Mouse (Mus musculus) heart, embryonic 11.5 days (tissue): Measurements from ENCODE around the gene Gm42742. TPM values are rescaled to one million over a fixed set of nuclear protein-coding genes. Genes with fewer than 3 reads are reported as not detected.

Experiments
- ATAC-seq: fragments of 200-750 bp; cut with Nextera tagmentation; replicated peaks from 2 replicates; pipeline ENCODE4 v1.8.0; 2017; ENCODE audit warnings: moderate library complexity; ENCODE audit not compliant: insufficient number of reproducible peaks, low FRiP score, low TSS enrichment
- H3K27ac ChIP-seq: fragments of 300-500 bp; sonication (generic); 2 replicates; pipeline ENCODE4 v1.5.1; 2014; ENCODE audit warnings: mild to moderate bottlenecking, low read depth, low read length
- H3K27me3 ChIP-seq: fragments of 300-500 bp; sonication (generic); 2 replicates; pipeline ENCODE4 v1.6.1; 2014; ENCODE audit warnings: mild to moderate bottlenecking, low read length, mixed read lengths; ENCODE audit not compliant: control insufficient read depth, insufficient read depth
- H3K36me3 ChIP-seq: fragments of 300-500 bp; sonication (generic); 2 replicates; pipeline ENCODE4 v1.6.1; 2014; ENCODE audit warnings: mild to moderate bottlenecking, low read length, moderate library complexity, mixed read lengths; ENCODE audit not compliant: control insufficient read depth, insufficient read depth
- H3K4me1 ChIP-seq: fragments of 300-500 bp; sonication (generic); 2 replicates; pipeline ENCODE4 v1.6.1; 2014; ENCODE audit warnings: low read length; ENCODE audit not compliant: control insufficient read depth, insufficient read depth
- H3K4me2 ChIP-seq: fragments of 300-500 bp; sonication (generic); 2 replicates; pipeline ENCODE4 v1.6.1; 2014; ENCODE audit warnings: mild to moderate bottlenecking, moderate library complexity
- H3K4me3 ChIP-seq: fragments of 300-500 bp; sonication (generic); 2 replicates; pipeline ENCODE4 v1.5.1; 2014; ENCODE audit warnings: low read depth, low read length
- H3K9ac ChIP-seq: fragments of 300-500 bp; sonication (generic); 2 replicates; pipeline ENCODE4 v1.6.1; 2014; ENCODE audit warnings: mild to moderate bottlenecking, low read depth, low read length, moderate library complexity
- H3K9me3 ChIP-seq: fragments of 300-500 bp; sonication (generic); replicated peaks from 2 replicates; pipeline ENCODE4 v1.6.1; 2016; ENCODE audit warnings: low read length; ENCODE audit not compliant: control insufficient read depth
- WGBS: fragments of 180-500 bp; shearing (Covaris S2); extraction: QIAGEN DNeasy Blood & Tissue Kit; methylation state at CpG from one replicate; pipeline ENCODE4 v1.1.7; 2014; ENCODE audit not compliant: insufficient replicate concordance; 5-methylcytosine and 5-hydroxymethylcytosine counted together
- polyA plus RNA-seq: library from polyadenylated mRNA; unstranded; fragments of >200 nt; fragmentation: Nextera tagmentation; extraction: Ambion mirVana; gene quantifications from 2 replicates; pipeline ENCODE4 v1.2.1, GENCODE M21; 2014

The Gm42742 gene
- polyA plus RNA-seq, 1 experiment from 2014 or later: 36.6 TPM

- peak within 1 kb of the TSS; percentile 99 for H3K27ac ChIP-seq
- H3K27me3 ChIP-seq: no peaks in the 10 kb centered on the region
- under 1% methylated on average over 40 of the region's 63 CpGs for WGBS
- peak within 1 kb of the TSS; percentile 96 for H3K4me2 ChIP-seq
- H3K4me1 ChIP-seq: peaks cover 35% of the 10 kb centered on the region
- peak within 1 kb of the TSS; percentile 97 for H3K9ac ChIP-seq
- H3K9me3 ChIP-seq: no peaks in the 10 kb centered on the region
- ATAC-seq: peak; percentile 87
- H3K4me3 ChIP-seq: peak within 1 kb of the TSS; percentile 96
- H3K36me3 ChIP-seq: peaks cover 31% of the 10 kb centered on the region
These were observed 6.3 kb upstream of the Gm42742 start, which contains the start of gene Maz for GRCm38 (mm10) chr7:127026984-127027726. Maz (minus strand) TSS chr7:127027037.

- peak; percentile 18; the same call in 1 of the 2 replicates for ATAC-seq
- 0% methylated on average over 1 of the region's 48 CpGs for WGBS
- Histone ChIP-seq H3K4me2 (peak overlapping the region; percentile 96), H3K9me3 (no peaks in the 10 kb centered on the region), H3K27me3 (no peaks in the 10 kb centered on the region), H3K27ac (peak overlapping the region; percentile 99), H3K4me1 (peaks cover 40% of the 10 kb centered on the region), H3K4me3 (peak overlapping the region; percentile 96), H3K36me3 (peaks cover 28% of the 10 kb centered on the region), H3K9ac (peak overlapping the region; percentile 97)
These were observed 5.7 kb upstream of the Gm42742 start for GRCm38 (mm10) chr7:127026616-127026983.

- H3K27me3 ChIP-seq: no peaks in the 10 kb centered on the region
- H3K4me3 ChIP-seq: peak overlapping the region; percentile 96
- H3K4me2 ChIP-seq: peak overlapping the region; percentile 96
- H3K4me1 ChIP-seq: peaks cover 44% of the 10 kb centered on the region
- H3K9ac ChIP-seq: peak overlapping the region; percentile 97
- peak overlapping the region; percentile 99 for H3K27ac ChIP-seq
- ATAC-seq: peak; percentile 31
- H3K36me3 ChIP-seq: peaks cover 23% of the 10 kb centered on the region
- 1% methylated on average over 32 of the region's 48 CpGs for WGBS
- H3K9me3 ChIP-seq: no peaks in the 10 kb centered on the region
These were observed 5.3 kb upstream of the Gm42742 start for GRCm38 (mm10) chr7:127026161-127026600.

- WGBS: under 1% methylated on average over 47 of the region's 65 CpGs
- Histone ChIP-seq H3K9me3 (no peaks in the 10 kb centered on the region), H3K4me3 (peak overlapping the region; percentile 96), H3K27ac (peak overlapping the region; percentile 99), H3K9ac (peak overlapping the region; percentile 97), H3K4me2 (peak overlapping the region; percentile 96), H3K36me3 (peaks cover 22% of the 10 kb centered on the region), H3K27me3 (no peaks in the 10 kb centered on the region), H3K4me1 (peaks cover 46% of the 10 kb centered on the region)
- ATAC-seq: no peak
These were observed 4.8 kb upstream of the Gm42742 start for GRCm38 (mm10) chr7:127025556-127026160.

- H3K36me3 ChIP-seq: peaks cover 22% of the 10 kb centered on the region
- WGBS: under 1% methylated on average over 30 of the region's 30 CpGs
- peak overlapping the region; percentile 99 for H3K27ac ChIP-seq
- ATAC-seq: peak; percentile 17; the same call in 1 of the 2 replicates
- H3K4me1 ChIP-seq: peaks cover 49% of the 10 kb centered on the region
- no peaks in the 10 kb centered on the region for H3K9me3 ChIP-seq
- H3K4me2 ChIP-seq: peak overlapping the region; percentile 96
- peak overlapping the region; percentile 96 for H3K4me3 ChIP-seq
- peak overlapping the region; percentile 97 for H3K9ac ChIP-seq
- no peaks in the 10 kb centered on the region for H3K27me3 ChIP-seq
These were observed 4.1 kb upstream of the Gm42742 start for GRCm38 (mm10) chr7:127024755-127025555.

- Histone ChIP-seq H3K36me3 (peaks cover 20% of the 10 kb centered on the region), H3K9ac (peak overlapping the region; percentile 97), H3K27ac (peak overlapping the region; percentile 99; the same call in 1 of the 2 replicates), H3K9me3 (no peaks in the 10 kb centered on the region), H3K4me2 (peak overlapping the region; percentile 96), H3K27me3 (no peaks in the 10 kb centered on the region), H3K4me1 (peaks cover 51% of the 10 kb centered on the region), H3K4me3 (peak overlapping the region; percentile 96)
- WGBS: 26% methylated on average over 19 of the region's 19 CpGs
- no peak for ATAC-seq
These were observed 3.2 kb upstream of the Gm42742 start for GRCm38 (mm10) chr7:127023896-127024690.

- H3K9me3 ChIP-seq: no peaks in the 10 kb centered on the region
- H3K27me3 ChIP-seq: no peaks in the 10 kb centered on the region
- no peak overlapping the region for H3K27ac ChIP-seq
- H3K36me3 ChIP-seq: peaks cover 17% of the 10 kb centered on the region
- H3K4me1 ChIP-seq: peaks cover 51% of the 10 kb centered on the region
- H3K4me3 ChIP-seq: peak overlapping the region; percentile 96; the same call in 1 of the 2 replicates
- H3K9ac ChIP-seq: peak overlapping the region; percentile 97
- peak overlapping the region; percentile 96 for H3K4me2 ChIP-seq
- ATAC-seq: no peak
- WGBS: 77% methylated on average over 13 of the region's 13 CpGs
These were observed 2.4 kb upstream of the Gm42742 start for GRCm38 (mm10) chr7:127023272-127023691.
